Mouse (Mus musculus) midbrain, embryonic 11.5 days (tissue): Measurements from ENCODE around the gene Dchs1. TPM values are rescaled to one million over a fixed set of nuclear protein-coding genes. Genes with fewer than 3 reads are reported as not detected.

ENCODE experiments used
- ATAC-seq: fragments of 200-750 bp; cut with Nextera tagmentation; 2 replicates; pipeline ENCODE4 v1.8.0; 2017; ENCODE audit warnings: moderate TSS enrichment, moderate library complexity; ENCODE audit not compliant: low FRiP score
- DNase-seq: peaks from one replicate; pipeline ENCODE4 v3.0.0; 2015; ENCODE audit warnings: low spot score; ENCODE audit errors: missing footprints
- H3K27ac ChIP-seq: fragments of 300-500 bp; sonication (generic); 2 replicates; pipeline ENCODE4 v1.5.1; 2014; ENCODE audit warnings: low read depth, low read length
- H3K27me3 ChIP-seq: fragments of 300-500 bp; sonication (generic); 2 replicates; pipeline ENCODE4 v1.6.1; 2014; ENCODE audit warnings: mild to moderate bottlenecking, low read length, moderate library complexity, mixed read lengths; ENCODE audit not compliant: control insufficient read depth, insufficient read depth
- H3K36me3 ChIP-seq: fragments of 300-500 bp; sonication (generic); 2 replicates; pipeline ENCODE4 v1.6.1; 2014; ENCODE audit warnings: mild to moderate bottlenecking, low read length, moderate library complexity, mixed read lengths; ENCODE audit not compliant: control insufficient read depth, insufficient read depth
- H3K4me1 ChIP-seq: fragments of 300-500 bp; sonication (generic); 2 replicates; pipeline ENCODE4 v1.6.1; 2014; ENCODE audit warnings: low read length; ENCODE audit not compliant: control insufficient read depth, insufficient read depth
- H3K4me2 ChIP-seq: fragments of 300-500 bp; sonication (generic); 2 replicates; pipeline ENCODE4 v1.6.1; 2014; ENCODE audit warnings: mild to moderate bottlenecking, moderate library complexity
- H3K4me3 ChIP-seq: fragments of 300-500 bp; sonication (generic); 2 replicates; pipeline ENCODE4 v1.5.1; 2014; ENCODE audit warnings: low read depth, low read length
- H3K9ac ChIP-seq: fragments of 300-500 bp; sonication (generic); 2 replicates; pipeline ENCODE4 v1.6.1; 2014; ENCODE audit warnings: low read length
- H3K9me3 ChIP-seq: fragments of 300-500 bp; sonication (generic); 2 replicates; pipeline ENCODE4 v1.6.1; 2016; ENCODE audit warnings: low read length; ENCODE audit not compliant: control insufficient read depth
- WGBS: fragments of 180-500 bp; shearing (Covaris S2); extraction: QIAGEN DNeasy Blood & Tissue Kit; methylation state at CpG from one replicate; pipeline ENCODE4 v1.1.7; 2014; 5-methylcytosine and 5-hydroxymethylcytosine counted together
- polyA plus RNA-seq: library from polyadenylated mRNA; unstranded; fragments of >200 nt; fragmentation: Nextera tagmentation; extraction: Ambion mirVana; gene quantifications from 2 replicates; pipeline ENCODE4 v1.2.1, GENCODE M21; 2014

The Dchs1 gene
- 10.7 and 12.7 TPM in 2 replicates for polyA plus RNA-seq

GRCm38 (mm10) chr7:105787285-105788140 lies at the start of gene Dchs1:
Gene Dchs1, minus strand, starts transcription at chr7:105787654.
- Histone ChIP-seq H3K9me3 (no peaks in the 10 kb centered on the region), H3K36me3 (no peaks in the 10 kb centered on the region), H3K4me1 (peaks cover 31% of the 10 kb centered on the region), H3K4me3 (peak within 1 kb of the TSS; percentile 88), H3K27me3 (no peaks in the 10 kb centered on the region), H3K9ac (peak within 1 kb of the TSS; percentile 99), H3K4me2 (peak within 1 kb of the TSS; percentile 55), H3K27ac (peak within 1 kb of the TSS; percentile 84)
- peak; percentile 86 for ATAC-seq
- peak; percentile 96 for DNase-seq
- WGBS, result under 1% methylated on average over 66 of the region's 97 CpGs

- Histone ChIP-seq H3K9me3 (no peaks in the 10 kb centered on the region), H3K36me3 (no peaks in the 10 kb centered on the region), H3K4me1 (no peaks in the 10 kb centered on the region), H3K9ac (no peak overlapping the region), H3K4me3 (no peak overlapping the region), H3K27ac (no peak overlapping the region), H3K27me3 (no peaks in the 10 kb centered on the region), H3K4me2 (no peak overlapping the region)
- ATAC-seq, result no peak
- DNase-seq, result peak; percentile 51
- WGBS, result 83% methylated on average over 7 of the region's 7 CpGs
Measured at GRCm38 (mm10) chr7:105824281-105824680, 36.8 kb upstream of the Dchs1 start.

- no peak overlapping the region for H3K27ac ChIP-seq
- no peaks in the 10 kb centered on the region for H3K36me3 ChIP-seq
- H3K4me3 ChIP-seq, result no peak overlapping the region
- peak; percentile 87 for DNase-seq
- no peaks in the 10 kb centered on the region for H3K9me3 ChIP-seq
- ATAC-seq, result no peak; the same call in 1 of the 2 replicates
- no peak overlapping the region for H3K4me2 ChIP-seq
- H3K27me3 ChIP-seq, result no peaks in the 10 kb centered on the region
- 2% methylated on average over 1 of the region's 1 CpGs for WGBS
- H3K4me1 ChIP-seq, result no peaks in the 10 kb centered on the region
- H3K9ac ChIP-seq, result no peak overlapping the region
Measured at GRCm38 (mm10) chr7:105818483-105818882, 31.0 kb upstream of the Dchs1 start.

- Histone ChIP-seq H3K4me1 (no peaks in the 10 kb centered on the region), H3K9me3 (no peaks in the 10 kb centered on the region), H3K4me3 (no peak overlapping the region), H3K36me3 (no peaks in the 10 kb centered on the region), H3K4me2 (no peak overlapping the region), H3K27me3 (no peaks in the 10 kb centered on the region), H3K9ac (no peak overlapping the region), H3K27ac (no peak overlapping the region)
- DNase-seq (no peak), ATAC-seq (no peak)
Measured at GRCm38 (mm10) chr7:105816736-105817135, 29.3 kb upstream of the Dchs1 start.

GRCm38 (mm10) chr7:105813326-105813725 lies 25.9 kb upstream of the Dchs1 start:
- Histone ChIP-seq H3K9me3 (no peaks in the 10 kb centered on the region), H3K4me1 (peaks cover 7% of the 10 kb centered on the region), H3K4me3 (no peak overlapping the region), H3K4me2 (no peak overlapping the region), H3K9ac (no peak overlapping the region), H3K27ac (no peak overlapping the region), H3K36me3 (peaks cover 8% of the 10 kb centered on the region; the same call in 1 of the 2 replicates), H3K27me3 (no peaks in the 10 kb centered on the region)
- ATAC-seq (no peak), DNase-seq (peak; percentile 68)
- WGBS, result 79% methylated on average over 3 of the region's 3 CpGs

- Histone ChIP-seq H3K4me3 (no peak overlapping the region), H3K27ac (no peak overlapping the region), H3K9me3 (no peaks in the 10 kb centered on the region), H3K4me2 (no peak overlapping the region), H3K9ac (no peak overlapping the region), H3K4me1 (peaks cover 7% of the 10 kb centered on the region), H3K27me3 (no peaks in the 10 kb centered on the region), H3K36me3 (peaks cover 8% of the 10 kb centered on the region; the same call in 1 of the 2 replicates)
- no peak for ATAC-seq
- 85% methylated on average over 3 of the region's 3 CpGs for WGBS
- DNase-seq, result no peak
Measured at GRCm38 (mm10) chr7:105812566-105812965, 25.1 kb upstream of the Dchs1 start.

- no peaks in the 10 kb centered on the region for H3K27me3 ChIP-seq
- peak overlapping the region; percentile 15; the same call in 1 of the 2 replicates for H3K4me2 ChIP-seq
- peak; percentile 79 for DNase-seq
Measured at GRCm38 (mm10) chr7:105811516-105811915, 24.1 kb upstream of the Dchs1 start.

GRCm38 (mm10) chr7:105810877-105811489 lies 23.5 kb upstream of the Dchs1 start, which contains the start of gene Mrpl17:
Gene Mrpl17, minus strand, starts transcription at chr7:105811099.
- peak; percentile 98 for ATAC-seq
- DNase-seq, result peak; percentile 100
- no peaks in the 10 kb centered on the region for H3K9me3 ChIP-seq
- H3K27me3 ChIP-seq, result no peaks in the 10 kb centered on the region
- H3K4me1 ChIP-seq, result peaks cover 7% of the 10 kb centered on the region
- peaks cover 8% of the 10 kb centered on the region; the same call in 1 of the 2 replicates for H3K36me3 ChIP-seq
- H3K4me2 ChIP-seq, result peak within 1 kb of the TSS; percentile 63
- H3K27ac ChIP-seq, result peak within 1 kb of the TSS; percentile 64
- peak within 1 kb of the TSS; percentile 93 for H3K9ac ChIP-seq
- H3K4me3 ChIP-seq, result peak within 1 kb of the TSS; percentile 84
- WGBS, result under 1% methylated on average over 52 of the region's 52 CpGs

More at GRCm38 (mm10) chr7:105811516-105811915, 24.1 kb upstream of the Dchs1 start:
- no peak overlapping the region for H3K9ac ChIP-seq
- H3K36me3 ChIP-seq, result peaks cover 8% of the 10 kb centered on the region; the same call in 1 of the 2 replicates
- no peak overlapping the region for H3K4me3 ChIP-seq
- no peak overlapping the region for H3K27ac ChIP-seq
- H3K4me1 ChIP-seq, result peaks cover 7% of the 10 kb centered on the region
- no peaks in the 10 kb centered on the region for H3K9me3 ChIP-seq
- ATAC-seq, result peak; percentile 25; the same call in 1 of the 2 replicates
